Mouse (Mus musculus): ENCODE measurements around the gene Abcb11.
"Not testable (repeated sequence)": the region's sequence is repeated elsewhere in the genome, so short reads cannot be mapped to it uniquely, and the experiment has no call there.

Abcb11 gene

DNA sequence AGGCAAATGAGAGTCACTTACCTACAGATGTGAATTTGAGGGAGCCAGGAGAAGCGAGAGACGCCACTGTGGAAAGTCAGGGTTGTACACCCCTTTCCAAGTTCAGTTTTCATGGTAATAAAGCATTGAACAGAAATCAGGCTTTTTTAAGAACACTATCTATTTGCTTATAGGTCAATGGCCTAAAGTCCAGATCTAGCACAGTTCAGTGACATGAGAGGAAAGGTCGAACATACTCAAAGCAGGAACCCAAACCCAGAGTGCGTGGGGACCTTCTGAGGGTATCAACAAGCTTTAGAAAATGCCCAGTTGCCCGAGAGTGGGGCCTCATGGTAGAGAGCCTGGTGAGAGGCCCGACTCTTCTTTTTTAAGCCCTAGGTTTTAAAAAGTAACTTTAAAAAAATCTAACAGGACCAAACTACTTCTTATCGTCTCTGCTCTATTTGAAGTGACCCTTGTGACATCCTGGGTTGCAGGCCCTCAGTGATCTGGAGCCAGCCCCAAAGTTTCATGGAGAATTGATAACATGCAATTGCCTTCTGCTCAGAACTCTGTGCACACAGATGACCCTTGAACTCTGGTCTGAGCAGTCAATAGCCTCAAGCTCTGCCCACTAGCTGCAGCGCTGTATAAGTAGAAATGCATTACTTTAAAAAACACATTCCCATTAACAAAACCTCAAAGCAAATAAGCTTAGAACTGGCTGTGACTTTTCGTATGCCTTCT, at the start of gene Abcb11:
Abcb11 (minus strand) TSS at position 121 of the 726 bp plus-strand sequence.
- DNase-seq (ENCODE audit: low spot score): no peak

- DNase-seq (ENCODE audit: low spot score): no peak
Measured at GRCm38 (mm10) chr2:69386118-69386871, 43.9 kb upstream of the Abcb11 start.

DNA sequence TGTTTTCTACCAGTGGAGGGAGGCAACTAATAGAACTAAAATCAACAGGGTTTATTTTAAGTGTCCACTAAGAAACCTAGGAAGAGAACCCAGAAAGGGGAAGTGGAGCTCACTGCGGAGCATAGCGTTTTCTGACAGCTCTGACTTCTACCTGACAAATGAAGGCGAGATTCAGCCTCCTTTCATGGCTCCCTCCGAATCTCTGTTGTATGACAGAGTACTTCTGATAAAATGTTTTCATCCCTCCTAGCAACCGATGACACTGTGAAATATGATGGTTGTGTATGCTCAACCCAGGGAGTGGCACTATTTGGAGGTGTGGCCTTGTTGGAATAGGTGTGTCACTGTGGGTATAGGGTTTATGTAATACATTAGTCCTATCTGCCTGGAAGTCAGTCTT, 40.4 kb upstream of the Abcb11 start:
- DNase-seq (ENCODE audit: low spot score): no peak

- no peak for DNase-seq (ENCODE audit: low spot score)
Measured at GRCm38 (mm10) chr2:69381740-69382139, 39.3 kb upstream of the Abcb11 start.

- peak; percentile 40 for DNase-seq (ENCODE audit: low spot score)
Measured at GRCm38 (mm10) chr2:69380281-69380680, 37.9 kb upstream of the Abcb11 start, which contains the start of gene Dhrs9. Gene Dhrs9, plus strand, starts transcription at chr2:69380445.

- no peak for DNase-seq (ENCODE audit: low spot score)
Measured at GRCm38 (mm10) chr2:69379801-69380200, 37.4 kb upstream of the Abcb11 start.

GRCm38 (mm10) chr2:69376780-69377179, 34.4 kb upstream of the Abcb11 start:
- DNase-seq (ENCODE audit: low spot score): no peak

DNA sequence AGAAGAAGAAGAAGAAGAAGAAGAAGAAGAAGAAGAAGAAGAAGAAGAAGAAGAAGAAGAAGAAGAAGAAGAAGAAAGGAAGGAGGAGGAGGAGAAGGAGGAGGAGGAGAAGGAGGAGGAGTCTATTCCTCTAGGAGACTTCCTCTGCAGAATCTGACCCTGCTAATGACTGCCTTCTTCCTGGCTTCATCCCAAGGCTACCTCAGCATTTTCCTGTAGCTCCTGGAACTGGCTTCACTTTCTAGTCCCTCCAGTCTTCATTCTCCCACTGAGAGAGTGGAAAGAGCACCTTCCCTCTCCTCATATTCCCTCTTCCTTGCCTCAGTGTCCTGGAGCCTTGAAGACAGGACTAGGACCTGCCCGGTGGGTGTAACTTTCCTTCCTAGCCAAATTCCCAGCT, 22.9 kb upstream of the Abcb11 start:
- no peak for DNase-seq (ENCODE audit: low spot score)

- DNase-seq (ENCODE audit: low spot score): no peak
Measured at GRCm38 (mm10) chr2:69364831-69365230, 22.4 kb upstream of the Abcb11 start.

DNA sequence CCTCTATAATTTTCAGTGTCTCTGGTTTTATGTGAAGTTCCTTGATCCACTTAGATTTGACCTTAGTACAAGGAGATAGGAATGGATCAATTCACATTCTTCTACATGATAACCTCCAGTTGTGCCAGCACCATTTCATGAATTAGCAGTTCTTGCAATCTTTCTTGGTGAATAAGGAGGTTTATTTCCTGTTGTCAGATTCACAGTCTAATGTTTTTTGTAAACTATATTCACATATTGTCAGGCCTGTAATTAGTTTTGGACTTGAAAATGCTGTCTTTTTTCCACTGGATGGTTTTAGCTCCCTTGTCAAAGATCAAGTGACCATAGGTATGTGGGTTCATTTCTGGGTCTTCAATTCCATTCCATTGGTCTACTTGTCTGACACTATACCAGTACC, 13.0 kb upstream of the Abcb11 start:
- DNase-seq (ENCODE audit: low spot score): not testable (repeated sequence)

- DNase-seq (ENCODE audit: low spot score): no peak
Measured at GRCm38 (mm10) chr2:69341506-69341905, 910 bp downstream of the Abcb11 start.

- DNase-seq (ENCODE audit: low spot score): not testable (repeated sequence)
Measured at GRCm38 (mm10) chr2:69331523-69331922, 10.9 kb downstream of the Abcb11 start.

DNA sequence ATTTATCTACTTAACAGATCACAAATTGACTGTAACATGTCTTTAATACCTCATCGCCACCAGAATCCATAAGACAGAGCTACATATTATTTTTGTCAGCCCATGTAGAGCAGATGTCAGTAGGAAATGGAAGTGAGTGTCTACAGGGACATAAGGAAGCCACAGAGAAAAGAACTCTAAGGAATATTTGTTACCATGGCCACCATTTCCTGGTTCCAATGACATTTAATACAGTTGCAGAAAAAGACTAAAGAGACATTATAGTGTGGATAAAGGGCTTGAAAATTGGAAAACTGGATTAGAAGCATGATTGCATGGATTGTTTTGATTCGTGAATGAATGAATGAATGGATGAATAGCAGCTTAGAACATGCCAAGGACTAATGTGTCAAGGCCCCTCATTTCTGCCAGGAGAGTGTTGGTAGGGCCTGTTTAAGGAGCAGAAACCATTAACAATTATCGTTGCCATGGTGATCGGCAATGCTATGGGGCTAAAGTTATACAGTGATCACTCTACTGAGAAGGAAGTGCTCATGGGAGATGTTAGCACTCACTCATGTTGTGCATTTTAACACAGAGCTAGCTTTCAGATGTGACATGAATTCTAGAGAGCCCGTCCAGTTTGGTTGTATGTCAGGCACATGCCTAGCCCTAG, 13.8 kb downstream of the Abcb11 start:
- DNase-seq (ENCODE audit: low spot score): no peak

- DNase-seq (ENCODE audit: low spot score): no peak
Measured at GRCm38 (mm10) chr2:69324881-69325660, 17.3 kb downstream of the Abcb11 start.

- DNase-seq (ENCODE audit: low spot score): no peak
Measured at GRCm38 (mm10) chr2:69323018-69323417, 19.4 kb downstream of the Abcb11 start.

DNA sequence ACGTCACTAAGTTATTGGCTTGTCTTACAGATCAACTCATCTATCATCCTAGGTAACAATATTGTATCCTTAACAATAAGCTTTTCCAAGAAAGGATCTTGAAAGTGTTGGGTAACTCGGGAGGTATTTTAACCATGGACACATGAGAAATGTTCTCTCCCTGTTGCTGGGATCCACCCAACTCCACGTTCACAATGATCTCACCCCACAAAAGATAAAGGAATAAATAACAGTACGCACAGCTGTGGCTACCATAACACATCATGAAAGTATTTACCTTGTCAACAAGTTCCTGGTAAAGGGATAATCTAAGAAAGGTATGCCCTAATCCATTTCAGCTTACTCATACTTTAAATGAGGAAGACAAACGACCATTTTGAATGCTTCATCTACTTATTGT, 21.0 kb downstream of the Abcb11 start:
- DNase-seq (ENCODE audit: low spot score): no peak

GRCm38 (mm10) chr2:69311337-69311736, 31.1 kb downstream of the Abcb11 start:
- DNase-seq (ENCODE audit: low spot score): no peak

- DNase-seq (ENCODE audit: low spot score): no peak
Measured at GRCm38 (mm10) chr2:69308136-69308535, 34.3 kb downstream of the Abcb11 start.

- DNase-seq (ENCODE audit: low spot score): not testable (repeated sequence)
Measured at GRCm38 (mm10) chr2:69300568-69300967, 41.8 kb downstream of the Abcb11 start.

- no peak for DNase-seq (ENCODE audit: low spot score)
Measured at GRCm38 (mm10) chr2:69294508-69294907, 47.9 kb downstream of the Abcb11 start.

- no peak for DNase-seq (ENCODE audit: low spot score)
Measured at GRCm38 (mm10) chr2:69288989-69289388, 53.4 kb downstream of the Abcb11 start.

GRCm38 (mm10) chr2:69275875-69276274, 66.5 kb downstream of the Abcb11 start:
- DNase-seq (ENCODE audit: low spot score): no peak

Measured in urinary bladder, postnatal 25 days (tissue).